Mouse (Mus musculus): Measurements from ENCODE around the gene Rsl1d1. TPM values are rescaled to one million over a fixed set of nuclear protein-coding genes. Genes with fewer than 3 reads are reported as not detected.
"Not testable (repeated sequence)": the region's sequence is repeated elsewhere in the genome, so short reads cannot be mapped to it uniquely, and the experiment has no call there.

The Rsl1d1 gene
- total and polyA plus RNA-seq, 2 experiments from 2014 or later: 54.6 to 140 TPM

- Histone ChIP-seq H3K27ac (ENCODE audit: low read depth, low read length) (no peak overlapping the region), H3K4me1 (ENCODE audit: insufficient read depth, low read length) (no peaks in the 10 kb centered on the region; the same call in 1 of the 2 replicates), H3K36me3 (ENCODE audit: insufficient read depth, low read length) (no peaks in the 10 kb centered on the region), H3K9me3 (ENCODE audit: low read length) (no peaks in the 10 kb centered on the region), H3K4me2 (ENCODE audit: low read depth, low read length, poor library complexity, severe bottlenecking) (peak overlapping the region; percentile 84), H3K9ac (replicated peaks; ENCODE audit: low read length, poor library complexity, severe bottlenecking) (peak overlapping the region; percentile 46; the same call in 1 of the 2 replicates), H3K4me3 (ENCODE audit: low read depth, low read length) (peak overlapping the region; percentile 87), H3K27me3 (ENCODE audit: insufficient read depth, low read length) (no peaks in the 10 kb centered on the region)
- DNase-seq (ENCODE audit: low spot score): peak; percentile 73
- 8% methylated on average over 10 of the region's 10 CpGs for WGBS
- no peak for ATAC-seq (ENCODE audit: low FRiP score)
- peak; percentile 77 for TF ChIP-seq CTCF (IDR thresholded peaks at IDR 0.05)
Measured at GRCm38 (mm10) chr16:11174671-11175081, 28.5 kb downstream of the Rsl1d1 start.

GRCm38 (mm10) chr16:11171679-11172078 is 31.5 kb downstream of the Rsl1d1 start:
- WGBS: 88% methylated on average over 6 of the region's 6 CpGs
- DNase-seq (ENCODE audit: low spot score) (no peak), ATAC-seq (ENCODE audit: low FRiP score) (no peak)
- Histone ChIP-seq H3K4me1 (ENCODE audit: insufficient read depth, low read length) (no peaks in the 10 kb centered on the region), H3K9me3 (ENCODE audit: low read length) (no peaks in the 10 kb centered on the region), H3K4me2 (ENCODE audit: low read depth, low read length, poor library complexity, severe bottlenecking) (no peak overlapping the region), H3K27me3 (ENCODE audit: insufficient read depth, low read length) (no peaks in the 10 kb centered on the region), H3K4me3 (ENCODE audit: low read depth, low read length) (no peak overlapping the region), H3K27ac (ENCODE audit: low read depth, low read length) (no peak overlapping the region), H3K36me3 (ENCODE audit: insufficient read depth, low read length) (no peaks in the 10 kb centered on the region), H3K9ac (replicated peaks; ENCODE audit: low read length, poor library complexity, severe bottlenecking) (no peak overlapping the region)
- TF ChIP-seq CTCF (IDR thresholded peaks at IDR 0.05): no peak

GRCm38 (mm10) chr16:11166431-11166830 is 36.7 kb downstream of the Rsl1d1 start:
- H3K27ac ChIP-seq (ENCODE audit: low read depth, low read length): no peak overlapping the region
- H3K4me1 ChIP-seq (ENCODE audit: insufficient read depth, low read length): no peaks in the 10 kb centered on the region
- H3K9me3 ChIP-seq (ENCODE audit: low read length): no peaks in the 10 kb centered on the region
- H3K4me3 ChIP-seq (ENCODE audit: low read depth, low read length): no peak overlapping the region
- DNase-seq (ENCODE audit: low spot score): no peak
- ATAC-seq (ENCODE audit: low FRiP score): no peak
- WGBS: 85% methylated on average over 2 of the region's 2 CpGs
- no peaks in the 10 kb centered on the region for H3K27me3 ChIP-seq (ENCODE audit: insufficient read depth, low read length)
- no peak overlapping the region for H3K9ac ChIP-seq (replicated peaks; ENCODE audit: low read length, poor library complexity, severe bottlenecking)
- H3K36me3 ChIP-seq (ENCODE audit: insufficient read depth, low read length): peaks cover 13% of the 10 kb centered on the region
- H3K4me2 ChIP-seq (ENCODE audit: low read depth, low read length, poor library complexity, severe bottlenecking): no peak overlapping the region
- no peak for TF ChIP-seq CTCF (IDR thresholded peaks at IDR 0.05)

- DNase-seq (ENCODE audit: low spot score): peak; percentile 13
- no peak overlapping the region for H3K27ac ChIP-seq (ENCODE audit: low read depth, low read length)
- WGBS: 81% methylated on average over 3 of the region's 3 CpGs
Measured at GRCm38 (mm10) chr16:11164695-11165255, 38.4 kb downstream of the Rsl1d1 start.

GRCm38 (mm10) chr16:11157721-11158120 is 45.4 kb downstream of the Rsl1d1 start:
- not testable (repeated sequence) for H3K27ac ChIP-seq (ENCODE audit: low read depth, low read length); H3K4me3 ChIP-seq (ENCODE audit: low read depth, low read length); H3K4me2 ChIP-seq (ENCODE audit: low read depth, low read length, poor library complexity, severe bottlenecking); H3K27me3 ChIP-seq (ENCODE audit: insufficient read depth, low read length); ATAC-seq (ENCODE audit: low FRiP score); H3K4me1 ChIP-seq (ENCODE audit: insufficient read depth, low read length); DNase-seq (ENCODE audit: low spot score); H3K9me3 ChIP-seq (ENCODE audit: low read length); H3K9ac ChIP-seq (replicated peaks; ENCODE audit: low read length, poor library complexity, severe bottlenecking)
- WGBS: 60% methylated on average over 1 of the region's 3 CpGs
- peaks cover 36% of the 10 kb centered on the region for H3K36me3 ChIP-seq (ENCODE audit: insufficient read depth, low read length)

More at GRCm38 (mm10) chr16:11164695-11165255, 38.4 kb downstream of the Rsl1d1 start:
- Histone ChIP-seq H3K4me2 (ENCODE audit: low read depth, low read length, poor library complexity, severe bottlenecking) (no peak overlapping the region), H3K4me3 (ENCODE audit: low read depth, low read length) (no peak overlapping the region), H3K36me3 (ENCODE audit: insufficient read depth, low read length) (peaks cover 17% of the 10 kb centered on the region), H3K27me3 (ENCODE audit: insufficient read depth, low read length) (no peaks in the 10 kb centered on the region), H3K4me1 (ENCODE audit: insufficient read depth, low read length) (no peaks in the 10 kb centered on the region), H3K9me3 (ENCODE audit: low read length) (no peaks in the 10 kb centered on the region), H3K9ac (replicated peaks; ENCODE audit: low read length, poor library complexity, severe bottlenecking) (no peak overlapping the region)
- no peak for TF ChIP-seq CTCF (IDR thresholded peaks at IDR 0.05)
- no peak for ATAC-seq (ENCODE audit: low FRiP score)

- ATAC-seq (ENCODE audit: low FRiP score) (no peak), DNase-seq (ENCODE audit: low spot score) (no peak)
- H3K9me3 ChIP-seq (ENCODE audit: low read length): no peaks in the 10 kb centered on the region
- no peak overlapping the region for H3K4me2 ChIP-seq (ENCODE audit: low read depth, low read length, poor library complexity, severe bottlenecking)
- H3K4me3 ChIP-seq (ENCODE audit: low read depth, low read length): no peak overlapping the region
- peaks cover 34% of the 10 kb centered on the region for H3K36me3 ChIP-seq (ENCODE audit: insufficient read depth, low read length)
- H3K9ac ChIP-seq (replicated peaks; ENCODE audit: low read length, poor library complexity, severe bottlenecking): no peak overlapping the region
- TF ChIP-seq CTCF (IDR thresholded peaks at IDR 0.05): peak; percentile 42
- H3K4me1 ChIP-seq (ENCODE audit: insufficient read depth, low read length): no peaks in the 10 kb centered on the region
- H3K27me3 ChIP-seq (ENCODE audit: insufficient read depth, low read length): no peaks in the 10 kb centered on the region
- no peak overlapping the region for H3K27ac ChIP-seq (ENCODE audit: low read depth, low read length)
Measured at GRCm38 (mm10) chr16:11154500-11154899, 48.6 kb downstream of the Rsl1d1 start.

GRCm38 (mm10) chr16:11143706-11144483 is 59.2 kb downstream of the Rsl1d1 start:
- H3K36me3 ChIP-seq (ENCODE audit: insufficient read depth, low read length): peaks cover 39% of the 10 kb centered on the region; the same call in 1 of the 2 replicates
- H3K27me3 ChIP-seq (ENCODE audit: insufficient read depth, low read length); H3K4me2 ChIP-seq (ENCODE audit: low read depth, low read length, poor library complexity, severe bottlenecking); H3K9ac ChIP-seq (replicated peaks; ENCODE audit: low read length, poor library complexity, severe bottlenecking); H3K27ac ChIP-seq (ENCODE audit: low read depth, low read length); ATAC-seq (ENCODE audit: low FRiP score); H3K4me3 ChIP-seq (ENCODE audit: low read depth, low read length); H3K9me3 ChIP-seq (ENCODE audit: low read length); DNase-seq (ENCODE audit: low spot score); H3K4me1 ChIP-seq (ENCODE audit: insufficient read depth, low read length): not testable (repeated sequence)
- 26% methylated on average over 54 of the region's 56 CpGs for WGBS

Measured in midbrain, postnatal 0 days (tissue).